Mouse (Mus musculus) effector memory CD4-positive, alpha-beta T cell, adult 7 months (primary cell): Measurements from ENCODE around the gene Gm20822. TPM values are rescaled to one million over a fixed set of nuclear protein-coding genes. Genes with fewer than 3 reads are reported as not detected.

Experiments used
- polyA plus RNA-seq: library from polyadenylated mRNA; unstranded; fragments of 100-300 nt; shearing (Covaris generic); gene quantifications from one replicate; pipeline ENCODE4 v1.2.1, GENCODE M21; 2017

The Gm20822 gene
- polyA plus RNA-seq = not detected

GRCm38 (mm10) chrY:15884671-15885070, at the start of gene Gm20822:
Gm20822 (minus strand) TSS chrY:15884771.

